Mouse (Mus musculus): Measurements from ENCODE around the gene Ddah1. TPM values are rescaled to one million over a fixed set of nuclear protein-coding genes. Genes with fewer than 3 reads are reported as not detected.
A peak's percentile ranks its signal among the peaks of the same experiment; 100 is the strongest.
"Not testable (repeated sequence)": the region's sequence is repeated elsewhere in the genome, so short reads cannot be mapped to it uniquely, and the experiment has no call there.

Ddah1 gene
- polyA plus RNA-seq, 1 experiment from 2014 or later = 25.4 TPM

GRCm38 (mm10) chr3:145872680-145873079 lies 114.2 kb downstream of the Ddah1 start:
- 84% methylated on average over 9 of the region's 9 CpGs for WGBS
- Histone ChIP-seq H3K9me3 (replicated peaks) (no peaks in the 10 kb centered on the region), H3K4me1 (replicated peaks) (peaks cover 11% of the 10 kb centered on the region), H3K9ac (no peak overlapping the region), H3K4me3 (no peak overlapping the region), H3K27me3 (no peaks in the 10 kb centered on the region), H3K27ac (no peak overlapping the region), H3K36me3 (no peaks in the 10 kb centered on the region), H3K4me2 (no peak overlapping the region)
- no peak for ATAC-seq (replicated peaks; ENCODE audit: insufficient number of reproducible peaks, insufficient read depth, low FRiP score, low read depth)

- no peak for ATAC-seq (replicated peaks; ENCODE audit: insufficient number of reproducible peaks, insufficient read depth, low FRiP score, low read depth)
- no peaks in the 10 kb centered on the region for H3K36me3 ChIP-seq
- no peak overlapping the region for H3K27ac ChIP-seq
- H3K4me1 ChIP-seq (replicated peaks) = peaks cover 11% of the 10 kb centered on the region
- WGBS = 83% methylated on average over 1 of the region's 1 CpGs
- no peaks in the 10 kb centered on the region for H3K9me3 ChIP-seq (replicated peaks)
- no peaks in the 10 kb centered on the region for H3K27me3 ChIP-seq
- no peak overlapping the region for H3K4me3 ChIP-seq
- H3K4me2 ChIP-seq = no peak overlapping the region
- H3K9ac ChIP-seq = no peak overlapping the region
Measured at GRCm38 (mm10) chr3:145873271-145873670, 114.8 kb downstream of the Ddah1 start.

- Histone ChIP-seq H3K27me3 (no peaks in the 10 kb centered on the region), H3K36me3 (no peaks in the 10 kb centered on the region), H3K27ac (peak overlapping the region; percentile 40; the same call in 1 of the 2 replicates), H3K9me3 (replicated peaks) (no peaks in the 10 kb centered on the region), H3K9ac (no peak overlapping the region), H3K4me1 (replicated peaks) (peaks cover 11% of the 10 kb centered on the region), H3K4me2 (no peak overlapping the region), H3K4me3 (no peak overlapping the region)
- ATAC-seq (replicated peaks; ENCODE audit: insufficient number of reproducible peaks, insufficient read depth, low FRiP score, low read depth) = no peak
- 46% methylated on average over 4 of the region's 4 CpGs for WGBS
Measured at GRCm38 (mm10) chr3:145874126-145874525, 115.7 kb downstream of the Ddah1 start.

- Histone ChIP-seq H3K9ac (no peak overlapping the region), H3K36me3 (no peaks in the 10 kb centered on the region), H3K27ac (no peak overlapping the region), H3K27me3 (no peaks in the 10 kb centered on the region), H3K4me2 (no peak overlapping the region), H3K9me3 (replicated peaks) (no peaks in the 10 kb centered on the region), H3K4me1 (replicated peaks) (peaks cover 11% of the 10 kb centered on the region), H3K4me3 (no peak overlapping the region)
- WGBS = 70% methylated on average over 11 of the region's 11 CpGs
- ATAC-seq (replicated peaks; ENCODE audit: insufficient number of reproducible peaks, insufficient read depth, low FRiP score, low read depth) = no peak
Measured at GRCm38 (mm10) chr3:145876120-145876519, 117.6 kb downstream of the Ddah1 start.

GRCm38 (mm10) chr3:145878867-145879266 lies 120.4 kb downstream of the Ddah1 start:
- ATAC-seq (replicated peaks; ENCODE audit: insufficient number of reproducible peaks, insufficient read depth, low FRiP score, low read depth); H3K9me3 ChIP-seq (replicated peaks); H3K27ac ChIP-seq; H3K4me1 ChIP-seq (replicated peaks); H3K27me3 ChIP-seq; H3K36me3 ChIP-seq; H3K4me3 ChIP-seq; H3K9ac ChIP-seq; H3K4me2 ChIP-seq: not testable (repeated sequence)
- WGBS = 92% methylated on average over 14 of the region's 14 CpGs

GRCm38 (mm10) chr3:145880335-145880734 lies 121.9 kb downstream of the Ddah1 start:
- no peaks in the 10 kb centered on the region for H3K27me3 ChIP-seq
- WGBS = 96% methylated on average over 1 of the region's 1 CpGs
- H3K9ac ChIP-seq = no peak overlapping the region
- H3K36me3 ChIP-seq = no peaks in the 10 kb centered on the region
- no peak for ATAC-seq (replicated peaks; ENCODE audit: insufficient number of reproducible peaks, insufficient read depth, low FRiP score, low read depth)
- H3K9me3 ChIP-seq (replicated peaks) = no peaks in the 10 kb centered on the region
- no peak overlapping the region for H3K4me2 ChIP-seq
- H3K27ac ChIP-seq = no peak overlapping the region
- H3K4me1 ChIP-seq (replicated peaks) = peaks cover 4% of the 10 kb centered on the region
- no peak overlapping the region for H3K4me3 ChIP-seq

GRCm38 (mm10) chr3:145882076-145882874 lies 123.8 kb downstream of the Ddah1 start:
- ATAC-seq (replicated peaks; ENCODE audit: insufficient number of reproducible peaks, insufficient read depth, low FRiP score, low read depth) = no peak
- Histone ChIP-seq H3K4me2 (no peak overlapping the region), H3K27me3 (no peaks in the 10 kb centered on the region), H3K36me3 (no peaks in the 10 kb centered on the region), H3K4me1 (replicated peaks) (peaks cover 17% of the 10 kb centered on the region), H3K4me3 (no peak overlapping the region), H3K9me3 (replicated peaks) (no peaks in the 10 kb centered on the region), H3K9ac (no peak overlapping the region), H3K27ac (no peak overlapping the region)
- WGBS = 85% methylated on average over 15 of the region's 15 CpGs

- Histone ChIP-seq H3K36me3 (no peaks in the 10 kb centered on the region), H3K4me1 (replicated peaks) (peaks cover 23% of the 10 kb centered on the region), H3K27me3 (no peaks in the 10 kb centered on the region), H3K9me3 (replicated peaks) (no peaks in the 10 kb centered on the region), H3K4me3 (no peak overlapping the region), H3K9ac (no peak overlapping the region), H3K27ac (no peak overlapping the region), H3K4me2 (no peak overlapping the region)
- no peak for ATAC-seq (replicated peaks; ENCODE audit: insufficient number of reproducible peaks, insufficient read depth, low FRiP score, low read depth)
- WGBS = 48% methylated on average over 2 of the region's 2 CpGs
Measured at GRCm38 (mm10) chr3:145883233-145883632, 124.8 kb downstream of the Ddah1 start.

GRCm38 (mm10) chr3:145885376-145885775 lies 126.9 kb downstream of the Ddah1 start:
- 59% methylated on average over 4 of the region's 4 CpGs for WGBS
- no peaks in the 10 kb centered on the region for H3K36me3 ChIP-seq
- ATAC-seq (replicated peaks; ENCODE audit: insufficient number of reproducible peaks, insufficient read depth, low FRiP score, low read depth) = no peak
- no peaks in the 10 kb centered on the region for H3K27me3 ChIP-seq
- no peak overlapping the region for H3K9ac ChIP-seq
- peak overlapping the region; percentile 70 for H3K27ac ChIP-seq
- H3K4me1 ChIP-seq (replicated peaks) = peaks cover 27% of the 10 kb centered on the region
- H3K4me3 ChIP-seq = no peak overlapping the region
- no peaks in the 10 kb centered on the region for H3K9me3 ChIP-seq (replicated peaks)
- no peak overlapping the region for H3K4me2 ChIP-seq

GRCm38 (mm10) chr3:145885851-145886464 lies 127.5 kb downstream of the Ddah1 start:
- Histone ChIP-seq H3K4me3 (no peak overlapping the region), H3K36me3 (no peaks in the 10 kb centered on the region), H3K4me1 (replicated peaks) (peaks cover 29% of the 10 kb centered on the region), H3K4me2 (no peak overlapping the region), H3K27ac (peak overlapping the region; percentile 70), H3K9ac (no peak overlapping the region), H3K9me3 (replicated peaks) (no peaks in the 10 kb centered on the region), H3K27me3 (no peaks in the 10 kb centered on the region)
- no peak for ATAC-seq (replicated peaks; ENCODE audit: insufficient number of reproducible peaks, insufficient read depth, low FRiP score, low read depth)
- WGBS = 19% methylated on average over 5 of the region's 5 CpGs

- no peak for ATAC-seq (replicated peaks; ENCODE audit: insufficient number of reproducible peaks, insufficient read depth, low FRiP score, low read depth)
- Histone ChIP-seq H3K27me3 (no peaks in the 10 kb centered on the region), H3K9me3 (replicated peaks) (no peaks in the 10 kb centered on the region), H3K9ac (no peak overlapping the region), H3K4me3 (no peak overlapping the region), H3K36me3 (no peaks in the 10 kb centered on the region), H3K4me1 (replicated peaks) (peaks cover 29% of the 10 kb centered on the region), H3K4me2 (no peak overlapping the region), H3K27ac (peak overlapping the region; percentile 13; the same call in 1 of the 2 replicates)
- WGBS = 60% methylated on average over 6 of the region's 6 CpGs
Measured at GRCm38 (mm10) chr3:145887430-145887971, 129.0 kb downstream of the Ddah1 start.

All from heart, embryonic 15.5 days (tissue).